Mouse (Mus musculus): Measurements from ENCODE around the gene Gstm2. TPM values are rescaled to one million over a fixed set of nuclear protein-coding genes. Genes with fewer than 3 reads are reported as not detected.
"Not testable (repeated sequence)": the region's sequence is repeated elsewhere in the genome, so short reads cannot be mapped to it uniquely, and the experiment has no call there.

Gene Gstm2
- polyA plus RNA-seq, 1 experiment from 2014 or later, result 11.6 TPM

GRCm38 (mm10) chr3:108016468-108016867 is 30.2 kb upstream of the Gstm2 start:
- not testable (repeated sequence) for H3K27ac ChIP-seq (replicated peaks)

GRCm38 (mm10) chr3:108014974-108015346 is 28.7 kb upstream of the Gstm2 start:
- no peaks in the 10 kb centered on the region for H3K36me3 ChIP-seq
- DNase-seq (ENCODE audit: low spot score), result no peak
- no peak overlapping the region for H3K4me3 ChIP-seq
- H3K4me1 ChIP-seq, result peaks cover 30% of the 10 kb centered on the region
- no peak overlapping the region for H3K27ac ChIP-seq (replicated peaks)
- peaks cover 5% of the 10 kb centered on the region; the same call in 1 of the 2 replicates for H3K27me3 ChIP-seq (ENCODE audit: low read depth, poor library complexity, severe bottlenecking)
- no peaks in the 10 kb centered on the region for H3K9me3 ChIP-seq (replicated peaks)
- WGBS, result 92% methylated on average over 2 of the region's 2 CpGs

More at GRCm38 (mm10) chr3:108016468-108016867, 30.2 kb upstream of the Gstm2 start:
- DNase-seq (ENCODE audit: low spot score); H3K27me3 ChIP-seq (ENCODE audit: low read depth, poor library complexity, severe bottlenecking); H3K36me3 ChIP-seq; H3K9me3 ChIP-seq (replicated peaks): not testable (repeated sequence)
- Histone ChIP-seq H3K4me3 (peak overlapping the region; percentile 63), H3K4me1 (peaks cover 26% of the 10 kb centered on the region)
- 91% methylated on average over 5 of the region's 5 CpGs for WGBS

- DNase-seq (ENCODE audit: low spot score), result no peak
- WGBS, result 88% methylated on average over 8 of the region's 8 CpGs
- H3K4me3 ChIP-seq, result no peak overlapping the region
- peaks cover 5% of the 10 kb centered on the region; the same call in 1 of the 2 replicates for H3K27me3 ChIP-seq (ENCODE audit: low read depth, poor library complexity, severe bottlenecking)
- H3K36me3 ChIP-seq, result no peaks in the 10 kb centered on the region
- H3K27ac ChIP-seq (replicated peaks), result no peak overlapping the region
- no peaks in the 10 kb centered on the region for H3K9me3 ChIP-seq (replicated peaks)
- peaks cover 30% of the 10 kb centered on the region for H3K4me1 ChIP-seq
Observed at GRCm38 (mm10) chr3:108014098-108014973, 28.1 kb upstream of the Gstm2 start.

- Histone ChIP-seq H3K27me3 (ENCODE audit: low read depth, poor library complexity, severe bottlenecking) (peaks cover 5% of the 10 kb centered on the region; the same call in 1 of the 2 replicates), H3K27ac (replicated peaks) (no peak overlapping the region), H3K4me1 (peaks cover 28% of the 10 kb centered on the region), H3K36me3 (no peaks in the 10 kb centered on the region), H3K9me3 (replicated peaks) (no peaks in the 10 kb centered on the region), H3K4me3 (no peak overlapping the region)
- 89% methylated on average over 4 of the region's 4 CpGs for WGBS
- DNase-seq (ENCODE audit: low spot score), result no peak
Observed at GRCm38 (mm10) chr3:108013331-108013871, 27.1 kb upstream of the Gstm2 start.

GRCm38 (mm10) chr3:108011558-108011957 is 25.3 kb upstream of the Gstm2 start:
- peaks cover 11% of the 10 kb centered on the region for H3K4me1 ChIP-seq
- no peak overlapping the region for H3K27ac ChIP-seq (replicated peaks)
- no peak for DNase-seq (ENCODE audit: low spot score)
- no peaks in the 10 kb centered on the region for H3K36me3 ChIP-seq
- no peak overlapping the region for H3K4me3 ChIP-seq
- peaks cover 2% of the 10 kb centered on the region; the same call in 1 of the 2 replicates for H3K27me3 ChIP-seq (ENCODE audit: low read depth, poor library complexity, severe bottlenecking)
- H3K9me3 ChIP-seq (replicated peaks), result no peaks in the 10 kb centered on the region
- 47% methylated on average over 3 of the region's 3 CpGs for WGBS

- Histone ChIP-seq H3K9me3 (replicated peaks) (no peaks in the 10 kb centered on the region), H3K4me1 (peaks cover 8% of the 10 kb centered on the region), H3K4me3 (no peak overlapping the region), H3K27ac (replicated peaks) (no peak overlapping the region), H3K36me3 (no peaks in the 10 kb centered on the region), H3K27me3 (ENCODE audit: low read depth, poor library complexity, severe bottlenecking) (no peaks in the 10 kb centered on the region)
- DNase-seq (ENCODE audit: low spot score), result no peak
- WGBS, result 74% methylated on average over 2 of the region's 2 CpGs
Observed at GRCm38 (mm10) chr3:108010286-108010685, 24.0 kb upstream of the Gstm2 start.

GRCm38 (mm10) chr3:108002021-108002420 is 15.8 kb upstream of the Gstm2 start:
- Histone ChIP-seq H3K36me3 (no peaks in the 10 kb centered on the region), H3K9me3 (replicated peaks) (no peaks in the 10 kb centered on the region), H3K27me3 (ENCODE audit: low read depth, poor library complexity, severe bottlenecking) (no peaks in the 10 kb centered on the region), H3K27ac (replicated peaks) (no peak overlapping the region), H3K4me1 (no peaks in the 10 kb centered on the region), H3K4me3 (no peak overlapping the region)
- 87% methylated on average over 8 of the region's 8 CpGs for WGBS
- DNase-seq (ENCODE audit: low spot score), result no peak

- Histone ChIP-seq H3K36me3 (no peaks in the 10 kb centered on the region), H3K9me3 (replicated peaks) (no peaks in the 10 kb centered on the region), H3K27me3 (ENCODE audit: low read depth, poor library complexity, severe bottlenecking) (no peaks in the 10 kb centered on the region), H3K4me3 (no peak overlapping the region), H3K4me1 (no peaks in the 10 kb centered on the region), H3K27ac (replicated peaks) (no peak overlapping the region)
- DNase-seq (ENCODE audit: low spot score), result no peak
- WGBS, result 89% methylated on average over 3 of the region's 3 CpGs
Observed at GRCm38 (mm10) chr3:107999491-107999890, 13.2 kb upstream of the Gstm2 start.

- H3K4me3 ChIP-seq, result no peak overlapping the region
- H3K9me3 ChIP-seq (replicated peaks), result no peaks in the 10 kb centered on the region; the same call in 1 of the 2 replicates
- no peak for DNase-seq (ENCODE audit: low spot score)
- H3K27me3 ChIP-seq (ENCODE audit: low read depth, poor library complexity, severe bottlenecking), result no peaks in the 10 kb centered on the region
- 89% methylated on average over 3 of the region's 3 CpGs for WGBS
- H3K4me1 ChIP-seq, result no peaks in the 10 kb centered on the region
- no peak overlapping the region for H3K27ac ChIP-seq (replicated peaks)
- H3K36me3 ChIP-seq, result no peaks in the 10 kb centered on the region
Observed at GRCm38 (mm10) chr3:107998591-107998990, 12.3 kb upstream of the Gstm2 start.

GRCm38 (mm10) chr3:107996576-107996975 is 10.3 kb upstream of the Gstm2 start:
- Histone ChIP-seq H3K27me3 (ENCODE audit: low read depth, poor library complexity, severe bottlenecking) (no peaks in the 10 kb centered on the region), H3K36me3 (no peaks in the 10 kb centered on the region), H3K9me3 (replicated peaks) (no peaks in the 10 kb centered on the region; the same call in 1 of the 2 replicates), H3K4me3 (no peak overlapping the region), H3K27ac (replicated peaks) (no peak overlapping the region), H3K4me1 (no peaks in the 10 kb centered on the region)
- WGBS, result 78% methylated on average over 4 of the region's 4 CpGs
- DNase-seq (ENCODE audit: low spot score), result no peak

GRCm38 (mm10) chr3:107995974-107996373 is 9.7 kb upstream of the Gstm2 start:
- 72% methylated on average over 2 of the region's 2 CpGs for WGBS
- not testable (repeated sequence) for H3K4me1 ChIP-seq; H3K9me3 ChIP-seq (replicated peaks); H3K27ac ChIP-seq (replicated peaks); H3K27me3 ChIP-seq (ENCODE audit: low read depth, poor library complexity, severe bottlenecking); H3K36me3 ChIP-seq; H3K4me3 ChIP-seq; DNase-seq (ENCODE audit: low spot score)

- H3K4me3 ChIP-seq; H3K27me3 ChIP-seq (ENCODE audit: low read depth, poor library complexity, severe bottlenecking); H3K27ac ChIP-seq (replicated peaks); H3K9me3 ChIP-seq (replicated peaks); H3K4me1 ChIP-seq; H3K36me3 ChIP-seq; DNase-seq (ENCODE audit: low spot score): not testable (repeated sequence)
- WGBS, result 96% methylated on average over 2 of the region's 2 CpGs
Observed at GRCm38 (mm10) chr3:107985141-107985540, 1.1 kb downstream of the Gstm2 start.

- 87% methylated on average over 5 of the region's 5 CpGs for WGBS
- Histone ChIP-seq H3K4me1 (peaks cover 9% of the 10 kb centered on the region; the same call in 1 of the 2 replicates), H3K4me3 (no peak overlapping the region), H3K27me3 (ENCODE audit: low read depth, poor library complexity, severe bottlenecking) (no peaks in the 10 kb centered on the region), H3K9me3 (replicated peaks) (no peaks in the 10 kb centered on the region), H3K27ac (replicated peaks) (no peak overlapping the region), H3K36me3 (no peaks in the 10 kb centered on the region)
- DNase-seq (ENCODE audit: low spot score), result no peak
Observed at GRCm38 (mm10) chr3:107984471-107984870, 1.8 kb downstream of the Gstm2 start.
